Mouse (Mus musculus) cerebellum, adult 8-10 months (tissue): ENCODE measurements around the gene Maff.

ENCODE experiments used
- DNase-seq: peaks from one replicate; pipeline ENCODE4 v3.0.0; 2022

Gene Maff

DNA sequence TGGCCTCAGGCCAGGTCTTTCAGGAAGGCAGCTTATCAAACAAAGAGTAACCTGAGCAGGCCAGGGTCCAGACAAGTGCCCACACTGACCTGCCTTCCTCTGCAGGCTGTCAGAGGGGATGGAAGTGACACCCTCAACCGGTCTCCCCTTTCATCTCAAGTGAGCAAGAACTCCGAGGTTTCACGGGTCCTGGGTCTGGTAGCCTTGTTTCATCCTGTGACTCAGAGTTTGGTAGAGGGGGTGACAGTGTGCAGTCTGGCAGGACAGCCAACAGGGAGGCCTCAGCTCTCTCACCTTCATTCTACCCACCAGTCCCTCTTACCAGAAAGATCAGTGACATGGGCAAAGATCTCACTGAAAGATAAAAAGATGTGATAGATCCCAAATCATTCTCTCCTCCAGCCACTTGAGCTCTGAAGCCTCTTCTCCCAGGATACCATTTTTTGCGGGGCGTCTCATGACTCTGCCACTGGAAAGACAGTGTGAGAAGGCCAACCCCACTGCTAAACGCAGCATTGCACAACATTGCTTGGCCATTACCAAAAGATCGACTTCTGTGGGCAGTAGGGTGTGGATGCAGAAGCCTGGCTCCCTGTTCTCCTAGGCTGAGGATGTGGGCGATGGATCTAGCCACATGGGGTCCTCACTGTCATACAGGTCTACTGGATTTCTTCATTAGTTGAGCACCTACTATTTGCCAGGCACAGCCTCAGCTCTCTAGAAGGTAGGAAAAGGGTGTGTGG, at the start of gene Maff:
Gene Maff (plus strand): TSS at position 571 of the 743 bp plus-strand sequence.
- no peak for DNase-seq

GRCm38 (mm10) chr15:79298553-79298952, 47.9 kb upstream of the Maff start:
- no peak for DNase-seq

- DNase-seq, result no peak
These were observed 46.8 kb upstream of the Maff start for GRCm38 (mm10) chr15:79299563-79300155.

DNA sequence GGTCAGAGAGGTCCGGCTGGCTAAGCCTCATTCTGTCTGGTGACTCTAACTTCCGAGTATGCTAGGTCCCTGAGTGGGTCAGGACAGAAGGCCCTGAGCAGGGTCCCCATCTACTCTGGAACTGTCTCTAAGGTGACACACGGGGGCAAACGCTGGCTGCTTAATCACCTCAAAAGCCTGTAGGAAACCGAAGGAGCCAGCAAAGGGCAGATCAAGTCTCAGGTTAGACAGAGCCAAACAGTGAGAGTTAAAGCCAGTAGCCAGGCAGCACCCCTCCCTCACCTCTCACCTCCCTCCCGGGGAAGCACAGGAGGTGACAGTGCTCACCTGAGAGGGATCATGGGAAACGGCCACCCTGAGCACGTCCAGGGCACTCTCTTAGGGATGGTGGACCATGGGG, 42.7 kb upstream of the Maff start:
- no peak for DNase-seq

GRCm38 (mm10) chr15:79304832-79305231, 41.6 kb upstream of the Maff start:
- no peak for DNase-seq

DNA sequence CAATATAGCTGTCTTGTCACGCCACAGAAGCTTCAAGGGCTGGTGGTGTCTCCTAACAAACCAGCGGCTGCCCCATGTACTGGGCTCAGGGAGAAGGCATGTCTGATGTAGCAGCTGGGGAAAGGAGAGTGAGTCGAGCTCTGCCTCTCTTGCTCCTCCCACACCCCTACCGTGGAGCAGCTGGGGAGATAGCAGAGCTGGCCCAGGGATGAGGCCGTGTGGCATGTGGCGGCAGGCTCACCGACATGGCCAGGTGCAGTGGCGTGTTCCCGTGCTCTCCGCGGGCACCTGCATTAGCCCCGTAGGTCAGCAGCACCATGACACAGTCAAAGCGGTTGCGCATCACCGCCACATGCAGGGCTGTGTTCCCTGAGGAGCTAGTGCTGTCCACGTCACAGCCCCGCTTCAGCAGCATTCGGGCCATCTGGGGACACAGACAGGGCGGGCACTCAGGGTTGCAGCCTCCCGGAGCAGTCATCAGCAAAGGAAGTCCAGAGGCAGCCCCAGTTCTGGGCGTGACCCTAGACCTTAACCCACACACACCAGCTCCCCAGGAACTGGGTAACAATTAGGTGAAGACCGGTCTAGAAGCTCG, 40.3 kb upstream of the Maff start:
- no peak for DNase-seq

- DNase-seq, result no peak
These were observed 38.6 kb upstream of the Maff start for GRCm38 (mm10) chr15:79307861-79308260.

DNA sequence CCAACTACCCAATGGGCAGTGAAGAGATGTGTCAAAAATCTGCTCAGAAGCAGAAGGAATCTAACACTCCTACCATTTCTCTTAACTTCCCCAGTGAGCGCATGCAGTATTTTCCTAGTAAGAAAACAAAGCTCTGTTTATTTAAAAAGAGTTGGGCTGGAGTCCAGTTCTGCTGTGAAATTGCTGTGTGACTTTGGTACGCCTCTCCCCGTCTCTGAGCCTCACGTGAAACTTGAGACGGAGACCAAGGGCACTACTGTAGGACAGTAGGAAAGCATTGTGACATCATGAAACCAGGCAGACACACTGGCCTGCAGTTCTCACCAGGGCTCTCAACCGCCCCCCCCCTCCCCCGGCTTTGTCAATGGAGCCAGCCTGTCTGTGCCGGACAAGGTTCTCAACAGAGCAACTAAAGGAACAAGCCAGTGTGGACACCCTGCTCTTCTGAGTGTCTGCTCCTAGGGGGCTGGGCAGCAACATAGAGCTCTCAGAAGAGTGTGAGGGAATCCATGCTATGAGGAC, 32.5 kb upstream of the Maff start:
- no peak for DNase-seq

GRCm38 (mm10) chr15:79321733-79322190, 24.7 kb upstream of the Maff start:
- no peak for DNase-seq

DNA sequence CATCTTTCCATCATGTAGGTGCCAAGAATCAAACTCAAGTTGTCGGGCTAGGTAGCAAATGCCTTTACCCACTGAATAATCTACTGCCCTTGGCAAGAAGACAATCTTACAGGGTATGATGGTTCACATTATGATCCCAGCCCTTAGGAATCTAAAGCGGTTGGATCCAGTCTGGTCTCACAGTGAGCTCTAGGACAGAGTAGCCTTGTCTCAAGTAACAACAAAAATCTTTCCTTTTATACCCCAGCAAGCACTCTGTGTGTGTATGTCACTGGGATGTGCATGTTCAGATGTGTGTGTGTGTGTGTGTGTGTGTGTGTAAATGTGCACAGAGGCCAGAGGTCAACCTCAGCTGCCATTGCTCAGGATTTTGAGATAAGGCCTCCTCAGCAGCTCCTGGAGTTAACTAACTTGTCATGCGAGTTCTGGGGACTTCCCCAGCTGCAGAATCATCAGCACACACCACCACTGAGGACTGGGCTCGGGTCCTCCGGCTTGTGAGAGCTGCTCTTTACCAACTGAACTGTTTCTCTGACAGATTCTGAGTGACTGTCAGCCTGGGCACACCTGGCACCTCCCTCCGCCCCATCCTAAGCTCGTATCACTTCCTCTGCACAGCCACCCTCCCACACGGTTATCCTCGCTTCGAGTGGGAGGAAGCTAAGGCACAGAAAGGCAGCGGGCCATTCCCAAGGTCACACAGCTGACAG, 24.0 kb upstream of the Maff start:
- DNase-seq, result no peak

DNA sequence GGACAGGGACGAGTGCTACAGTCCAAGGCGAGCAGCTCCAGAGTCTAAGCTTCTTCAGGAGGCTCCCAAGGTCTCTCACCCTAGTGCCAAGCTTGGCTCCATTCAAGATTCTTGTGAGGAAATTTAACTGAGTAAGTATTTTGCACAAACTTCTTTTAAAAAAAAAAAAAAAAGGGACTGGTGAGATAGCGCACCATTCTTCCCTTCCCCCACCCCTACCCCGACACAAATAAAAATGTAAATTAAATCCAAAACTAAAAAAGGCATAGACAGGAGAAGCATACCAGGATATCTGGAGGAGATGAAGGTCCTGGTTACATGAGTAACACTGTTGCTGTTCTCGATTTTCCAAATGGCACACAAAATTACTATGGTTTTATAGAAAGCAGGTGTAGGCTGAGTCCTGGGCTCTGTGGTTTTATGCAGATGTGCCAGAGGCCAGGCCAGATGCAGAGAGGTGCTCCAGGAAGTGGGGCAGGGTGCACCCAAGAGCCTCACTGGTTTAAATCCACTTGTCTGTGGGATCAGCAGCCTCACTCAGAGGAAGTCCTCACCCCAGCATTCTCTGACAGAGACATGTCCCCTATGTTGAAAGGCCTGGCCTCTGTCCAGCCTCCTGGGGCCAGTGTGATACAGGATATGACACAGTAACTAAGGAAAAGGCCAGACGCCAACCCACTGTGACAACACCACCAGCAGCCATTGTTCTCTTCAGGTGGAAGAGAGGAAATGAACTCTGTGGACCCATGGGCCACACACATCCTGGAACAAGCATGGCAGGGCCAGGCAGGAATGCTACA, 23.2 kb upstream of the Maff start:
- no peak for DNase-seq

GRCm38 (mm10) chr15:79323791-79324155, 22.6 kb upstream of the Maff start:
- DNase-seq, result no peak

GRCm38 (mm10) chr15:79324373-79324772, 22.0 kb upstream of the Maff start:
- no peak for DNase-seq

- DNase-seq, result no peak
These were observed 20.7 kb upstream of the Maff start for GRCm38 (mm10) chr15:79325742-79326141.

DNA sequence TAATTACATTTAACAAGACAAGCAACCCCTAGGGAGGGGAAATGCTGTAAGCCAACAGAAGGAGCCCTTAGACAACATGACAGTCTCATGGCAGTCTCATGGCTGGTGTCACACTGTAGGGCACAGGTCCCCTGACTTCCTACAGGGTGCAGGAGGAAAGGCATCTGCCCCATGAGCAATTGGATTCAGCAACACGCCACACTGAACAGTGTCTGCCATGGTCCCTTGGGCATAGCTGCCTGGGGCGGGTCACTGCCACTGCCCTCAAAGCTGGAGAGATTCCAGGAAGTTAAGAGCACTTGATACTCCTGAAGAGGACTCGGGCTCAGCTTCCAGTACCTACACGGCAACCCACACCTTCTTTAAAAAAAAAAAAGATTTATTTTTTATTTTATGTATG, 20.2 kb upstream of the Maff start:
- DNase-seq, result no peak

DNA sequence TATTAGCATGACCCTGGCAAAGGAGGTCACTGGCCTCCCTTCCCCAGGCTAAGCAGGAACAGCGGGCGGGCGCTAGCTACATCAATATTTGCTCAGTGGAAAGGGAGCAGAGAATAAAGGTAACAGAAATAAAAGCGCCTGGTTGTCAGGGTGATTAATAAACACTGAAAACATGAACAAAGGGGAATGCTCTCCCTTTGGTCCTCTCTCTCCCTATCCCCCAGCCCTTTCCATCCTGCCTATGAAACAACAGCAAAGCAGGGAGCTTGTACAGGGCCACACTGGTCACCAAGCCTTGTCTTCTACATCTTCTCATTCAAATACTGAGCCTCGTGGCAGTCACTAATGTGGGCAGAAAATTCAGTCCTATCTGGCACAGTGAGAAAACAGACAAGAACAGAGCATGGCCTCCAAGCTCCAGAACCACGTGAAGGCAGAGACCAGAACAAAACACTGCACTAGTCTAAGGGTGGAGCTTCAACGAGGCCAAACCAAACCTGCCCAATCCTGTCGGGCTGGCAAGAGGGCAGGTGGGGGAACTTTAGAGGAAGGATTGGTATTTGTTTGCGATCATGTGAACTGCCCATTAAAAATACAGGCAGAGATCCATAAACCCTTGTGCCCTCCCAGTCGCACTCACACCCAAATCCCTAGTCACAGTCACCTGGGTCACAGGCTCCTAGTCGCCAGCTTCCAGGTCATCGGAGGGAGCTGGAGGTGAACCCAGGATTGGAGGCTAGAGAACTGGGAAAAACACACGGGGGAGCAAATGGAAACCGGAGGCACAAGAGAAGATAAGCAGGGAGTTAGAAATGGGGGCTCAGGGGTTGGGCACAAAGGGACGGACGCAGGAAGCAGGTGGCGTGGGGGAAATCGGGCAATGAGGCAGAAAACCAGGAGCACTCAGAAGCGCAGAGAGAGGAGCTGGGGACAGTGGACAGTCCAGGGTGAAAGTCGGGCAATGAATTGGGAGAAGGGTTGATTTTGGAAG, 19.2 kb upstream of the Maff start:
- peak; percentile 42 for DNase-seq

GRCm38 (mm10) chr15:79328058-79328938, 18.1 kb upstream of the Maff start, which contains the start of gene Pla2g6:
Gene Pla2g6 (minus strand): TSS chr15:79328390.
- peak; percentile 97 for DNase-seq

DNA sequence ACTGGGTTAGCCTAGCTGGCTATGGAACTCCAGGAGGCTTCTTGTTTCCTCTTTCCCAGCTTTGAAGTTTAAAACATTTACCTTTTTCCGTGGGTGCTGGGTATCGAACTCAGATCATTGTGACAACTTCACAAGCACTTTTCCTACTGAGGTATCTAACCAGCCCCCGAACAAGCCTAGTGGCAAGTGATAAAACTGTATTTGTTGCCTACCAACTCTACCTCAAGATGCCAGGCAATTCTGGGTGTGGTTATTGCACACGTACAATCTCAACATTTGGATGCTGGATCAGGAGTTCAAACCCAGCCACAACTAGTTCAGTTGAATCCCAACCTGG, 17.5 kb upstream of the Maff start:
- no peak for DNase-seq

DNA sequence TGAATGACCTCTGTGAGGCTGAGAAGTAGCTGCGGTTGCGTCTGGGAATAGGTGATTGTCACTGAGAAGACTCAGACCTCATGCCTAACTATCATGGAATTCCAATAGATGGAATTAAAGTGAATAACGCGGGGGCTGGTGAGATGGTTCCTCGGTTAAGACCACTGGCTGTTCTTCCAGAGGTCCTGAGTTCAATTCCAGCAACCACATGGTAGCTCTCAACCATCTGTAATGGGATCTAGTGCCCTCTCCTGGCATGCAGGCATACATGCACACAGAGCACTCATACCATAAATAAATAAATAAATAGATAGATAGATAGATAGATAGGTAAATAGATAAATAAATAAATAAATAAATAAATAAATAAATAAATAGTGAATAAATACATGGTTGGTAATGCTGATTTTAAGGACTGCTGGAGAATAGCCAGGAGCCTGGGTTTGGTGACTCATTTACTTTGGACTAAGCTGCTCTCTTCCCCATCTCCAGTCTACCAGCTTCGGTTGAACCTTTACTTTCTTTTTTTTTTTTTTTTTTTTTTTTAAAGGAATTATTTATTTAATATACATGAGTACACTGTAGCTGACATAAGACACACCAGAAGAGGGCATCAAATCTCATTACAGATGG, 17.0 kb upstream of the Maff start:
- no peak for DNase-seq

DNA sequence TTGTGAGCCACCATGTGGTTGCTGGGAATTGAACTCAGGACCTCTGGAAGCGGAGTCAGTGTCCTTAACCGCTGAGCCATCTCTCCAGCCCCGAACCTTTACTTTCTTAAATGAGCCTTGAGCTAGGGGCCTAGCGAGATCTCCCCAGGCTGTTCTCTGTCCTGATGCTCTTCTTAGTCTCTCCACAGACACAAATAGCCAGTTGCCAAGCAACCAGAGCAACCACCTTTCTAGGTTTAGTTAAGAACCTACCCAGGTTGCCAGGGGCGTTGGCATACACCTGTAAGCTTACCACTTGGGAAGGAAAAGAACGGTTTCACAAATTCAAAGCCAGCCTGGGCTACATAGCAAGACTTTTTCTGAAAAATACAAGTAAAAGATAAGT, 16.4 kb upstream of the Maff start:
- no peak for DNase-seq
